Mouse (Mus musculus) CH12.LX (cell line): ENCODE data around the gene Srbd1. TPM values are rescaled to one million over a fixed set of nuclear protein-coding genes. Genes with fewer than 3 reads are reported as not detected.

Experiments
- DNase-seq: peaks from one replicate; pipeline ENCODE4 v3.0.0-alpha.2; 2013; ENCODE audit errors: extremely low read depth
- H3K27ac ChIP-seq: 2 replicates; pipeline ENCODE4 v1.5.1; 2012; ENCODE audit warnings: low read depth, mild to moderate bottlenecking, control low read depth, moderate library complexity; ENCODE audit not compliant: insufficient read depth
- H3K27me3 ChIP-seq: replicated peaks from 2 replicates; pipeline ENCODE3; 2012; ENCODE audit warnings: inconsistent platforms
- H3K36me3 ChIP-seq, 2 experiments: replicated peaks in 1 of 2; 2 replicates each; pipeline versions ENCODE3 to v1.6.1; 2012; ENCODE audit warnings: inconsistent platforms in 1 of 2, low read length in 1 of 2, mild to moderate bottlenecking in 1 of 2, mixed read lengths in 1 of 2, moderate library complexity in 1 of 2; ENCODE audit not compliant: control insufficient read depth in 1 of 2, insufficient read depth in 1 of 2
- H3K4me1 ChIP-seq, 2 experiments: 2 replicates each; pipeline ENCODE4 v1.6.1; 2012; ENCODE audit warnings: inconsistent platforms in 1 of 2, moderate library complexity in 1 of 2; ENCODE audit not compliant: insufficient read depth in 2 of 2, control insufficient read depth in 1 of 2
- H3K4me2 ChIP-seq: 2 replicates; pipeline ENCODE4 v1.6.1; 2012; ENCODE audit warnings: low read depth, mild to moderate bottlenecking, control low read depth; ENCODE audit not compliant: poor library complexity, insufficient read depth, severe bottlenecking
- H3K4me3 ChIP-seq, 3 experiments: fragments of 150-350 bp in 1 of 3; sonication (generic) in 1 of 3; replicated peaks in 1 of 3; 2 replicates each; pipeline versions ENCODE3 to v1.5.1; 2011 to 2012; ENCODE audit warnings: low read depth in 2 of 3, low read length in 2 of 3, mild to moderate bottlenecking in 2 of 3, moderate library complexity in 2 of 3, control low read depth in 1 of 3, improper control_type of control experiment in 1 of 3, inconsistent platforms in 1 of 3, mixed read lengths in 1 of 3; ENCODE audit not compliant: poor library complexity in 1 of 3
- H3K79me2 ChIP-seq: replicated peaks from 2 replicates; pipeline ENCODE4 v1.6.1; 2012; ENCODE audit warnings: mild to moderate bottlenecking, moderate library complexity; ENCODE audit not compliant: control insufficient read depth, poor library complexity, insufficient read depth, severe bottlenecking; ENCODE audit errors: extremely low read depth
- H3K9ac ChIP-seq: 2 replicates; pipeline ENCODE4 v1.6.1; 2012; ENCODE audit warnings: low read depth, mild to moderate bottlenecking, control low read depth, moderate library complexity; ENCODE audit not compliant: insufficient read depth
- H3K9me3 ChIP-seq: replicated peaks from 2 replicates; pipeline ENCODE3; 2012; ENCODE audit warnings: low read length, inconsistent platforms, mixed read lengths
- BHLHE40 ChIP-seq: IDR thresholded peaks from 2 replicates; pipeline ENCODE4 v1.6.1; 2011; ENCODE audit warnings: mild to moderate bottlenecking, low read depth, low read length, improper control_type of control experiment
- E2F4 ChIP-seq: IDR thresholded peaks from 2 replicates; pipeline ENCODE4 v1.6.1; 2011; ENCODE audit warnings: low read depth, low read length, improper control_type of control experiment; ENCODE audit not compliant: insufficient replicate concordance
- ELF1 ChIP-seq: IDR thresholded peaks from 2 replicates; pipeline ENCODE4 v1.6.1; 2014; ENCODE audit warnings: low read depth, mild to moderate bottlenecking, inconsistent platforms, low read length, improper control_type of control experiment
- EP300 ChIP-seq: IDR thresholded peaks from 2 replicates; pipeline ENCODE4 v1.6.1; 2011; ENCODE audit warnings: low read length, improper control_type of control experiment
- GABPA ChIP-seq: IDR thresholded peaks from 2 replicates; pipeline ENCODE4 v1.6.1; 2012; ENCODE audit warnings: low read depth, low read length, improper control_type of control experiment, inconsistent platforms; ENCODE audit not compliant: insufficient replicate concordance
- HCFC1 ChIP-seq: IDR thresholded peaks from 2 replicates; pipeline ENCODE4 v1.6.1; 2012; ENCODE audit warnings: low read depth, mild to moderate bottlenecking, inconsistent platforms, low read length, improper control_type of control experiment
- IRF4 ChIP-seq: IDR thresholded peaks from 2 replicates; pipeline ENCODE4 v1.6.1; 2014; ENCODE audit warnings: low read depth, mild to moderate bottlenecking, inconsistent platforms, low read length, improper control_type of control experiment
- JUN ChIP-seq: IDR thresholded peaks from 2 replicates; pipeline ENCODE4 v1.6.1; 2011; ENCODE audit warnings: low read depth, mild to moderate bottlenecking, low read length, improper control_type of control experiment, moderate library complexity; ENCODE audit not compliant: insufficient read depth
- JUND ChIP-seq: conservative IDR thresholded peaks from 2 replicates; pipeline ENCODE4 v1.6.1; 2011; ENCODE audit warnings: low read depth, low read length, improper control_type of control experiment
- KAT2A ChIP-seq: IDR thresholded peaks from 2 replicates; pipeline ENCODE4 v1.6.1; 2012; ENCODE audit warnings: low read length, improper control_type of control experiment, inconsistent platforms; ENCODE audit not compliant: insufficient replicate concordance
- MAZ ChIP-seq: IDR thresholded peaks from 2 replicates; pipeline ENCODE4 v1.6.1; 2012; ENCODE audit warnings: low read depth, mild to moderate bottlenecking, inconsistent platforms, low read length, improper control_type of control experiment, moderate library complexity
- MEF2A ChIP-seq: IDR thresholded peaks from 2 replicates; pipeline ENCODE4 v1.6.1; 2014; ENCODE audit warnings: low read depth, mild to moderate bottlenecking, inconsistent platforms, low read length, improper control_type of control experiment, borderline replicate concordance
- NELFE ChIP-seq: IDR thresholded peaks from 2 replicates; pipeline ENCODE4 v1.6.1; 2011; ENCODE audit warnings: low read depth, low read length, improper control_type of control experiment
- NRF1 ChIP-seq: IDR thresholded peaks from 2 replicates; pipeline ENCODE4 v1.6.1; 2014; ENCODE audit warnings: low read depth, mild to moderate bottlenecking, inconsistent platforms, low read length, improper control_type of control experiment, moderate library complexity
- POLR2AphosphoS2 ChIP-seq: IDR thresholded peaks from 2 replicates; pipeline ENCODE4 v1.6.1; 2011; ENCODE audit warnings: low read depth, low read length, improper control_type of control experiment
- RAD21 ChIP-seq: IDR thresholded peaks from 2 replicates; pipeline ENCODE4 v1.6.1; 2011; ENCODE audit warnings: low read depth, mild to moderate bottlenecking, low read length, improper control_type of control experiment, moderate library complexity
- RCOR1 ChIP-seq: conservative IDR thresholded peaks from 2 replicates; pipeline ENCODE4 v1.6.1; 2012; ENCODE audit warnings: low read depth, mild to moderate bottlenecking, inconsistent platforms, low read length, improper control_type of control experiment
- SIN3A ChIP-seq: IDR thresholded peaks from 2 replicates; pipeline ENCODE4 v1.6.1; 2012; ENCODE audit warnings: low read length, improper control_type of control experiment, inconsistent platforms
- SMC3 ChIP-seq: IDR thresholded peaks from 2 replicates; pipeline ENCODE4 v1.6.1; 2011; ENCODE audit warnings: low read depth, low read length, improper control_type of control experiment
- TBP ChIP-seq: conservative IDR thresholded peaks from 2 replicates; pipeline ENCODE4 v1.6.1; 2011; ENCODE audit warnings: low read depth, low read length, improper control_type of control experiment
- TCF12 ChIP-seq: IDR thresholded peaks from 2 replicates; pipeline ENCODE4 v1.6.1; 2014; ENCODE audit warnings: low read depth, mild to moderate bottlenecking, inconsistent platforms, low read length, improper control_type of control experiment
- UBTF ChIP-seq: IDR thresholded peaks from 2 replicates; pipeline ENCODE4 v1.6.1; 2012; ENCODE audit warnings: low read depth, mild to moderate bottlenecking, inconsistent platforms, low read length, improper control_type of control experiment, moderate library complexity
- USF1 ChIP-seq: IDR thresholded peaks from 2 replicates; pipeline ENCODE4 v1.6.1; 2014; ENCODE audit warnings: low read depth, mild to moderate bottlenecking, inconsistent platforms, low read length, improper control_type of control experiment
- USF2 ChIP-seq: conservative IDR thresholded peaks from 2 replicates; pipeline ENCODE4 v1.6.1; 2011; ENCODE audit warnings: low read depth, low read length, improper control_type of control experiment
- dilution Hi-C: fragments of 300-500 bp; cut with MboI; formaldehyde crosslinking; loops from 2 replicates; pipeline ENCODE4 v1.14.3; 2020; ENCODE audit warnings: low sequenced_read_pairs; ENCODE audit not compliant: extremely low pct_unique_long_range_greater_than_20kb, extremely low pct_ligation_motif_present
- in situ Hi-C: fragments of 300-500 bp; cut with MboI; formaldehyde crosslinking; loops from 3 replicates; pipeline ENCODE4 v1.14.3; 2019; ENCODE audit warnings: low sequenced_read_pairs, low pct_ligation_motif_present, low pct_unique_long_range_greater_than_20kb, mixed read lengths
- polyA plus RNA-seq: library from polyadenylated mRNA; unstranded; fragments of >175 nt; gene quantifications from 2 replicates; pipeline ENCODE4 v1.2.1, GENCODE M21; 2012; ENCODE audit warnings: low read depth; ENCODE audit not compliant: insufficient read length
- total RNA-seq, 2 experiments: library from RNA; depleted of rRNA; stranded (reverse); fragments of 300-350 nt in 1 of 2; fragments of >200 nt in 1 of 2; gene quantifications; 2 replicates each; pipeline ENCODE4 v1.2.3; 2012 to 2014

The Srbd1 gene
- total and polyA plus RNA-seq, 3 experiments: 21.5 to 34.5 (median 24.8) TPM

DNA sequence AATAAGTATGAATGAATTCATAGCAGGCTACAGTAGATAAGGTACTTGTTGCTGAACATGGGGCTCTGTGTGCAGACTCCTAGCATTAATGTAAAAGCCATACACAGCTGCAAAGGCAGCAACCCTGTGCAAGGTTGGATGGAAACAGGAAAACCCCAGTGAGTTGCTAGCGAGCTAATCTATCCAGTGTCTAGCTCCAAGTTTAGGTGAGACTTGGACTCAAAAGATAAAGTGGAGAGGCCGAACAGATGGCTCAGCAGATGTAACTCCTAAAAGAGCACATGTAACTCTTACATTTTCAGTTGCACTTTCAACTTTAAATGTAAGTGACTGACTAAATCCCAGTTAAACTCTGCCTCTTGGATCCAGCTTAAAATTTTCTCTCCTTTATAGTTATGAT lies 48.1 kb downstream of the Srbd1 start:
- peaks cover 15 to 66% of the 10 kb centered on the region in 2 experiments for H3K36me3 ChIP-seq
- DNase-seq: no peak
- H3K9me3 ChIP-seq: peaks cover 2% of the 10 kb centered on the region
- no peak overlapping the region; the same call in 1 of the 2 replicates for H3K27ac ChIP-seq
- TF ChIP-seq SMC3 (no peak), SIN3A (no peak), KAT2A (no peak), POLR2AphosphoS2 (no peak), TCF12 (no peak), JUN (no peak), E2F4 (no peak), NRF1 (no peak), MAZ (no peak), EP300 (no peak), ELF1 (no peak), BHLHE40 (no peak)
- no peak overlapping the region for H3K4me3 ChIP-seq
- peaks cover 2 to 28% of the 10 kb centered on the region in 2 experiments; a peak in 3 of 4 replicates for H3K4me1 ChIP-seq
- H3K79me2 ChIP-seq: no peaks in the 10 kb centered on the region
- dilution Hi-C loops: no loop called here
- H3K9ac ChIP-seq: no peak overlapping the region
- H3K4me2 ChIP-seq: no peak overlapping the region
- in situ Hi-C loops: no loop called here
- no peaks in the 10 kb centered on the region for H3K27me3 ChIP-seq

DNA sequence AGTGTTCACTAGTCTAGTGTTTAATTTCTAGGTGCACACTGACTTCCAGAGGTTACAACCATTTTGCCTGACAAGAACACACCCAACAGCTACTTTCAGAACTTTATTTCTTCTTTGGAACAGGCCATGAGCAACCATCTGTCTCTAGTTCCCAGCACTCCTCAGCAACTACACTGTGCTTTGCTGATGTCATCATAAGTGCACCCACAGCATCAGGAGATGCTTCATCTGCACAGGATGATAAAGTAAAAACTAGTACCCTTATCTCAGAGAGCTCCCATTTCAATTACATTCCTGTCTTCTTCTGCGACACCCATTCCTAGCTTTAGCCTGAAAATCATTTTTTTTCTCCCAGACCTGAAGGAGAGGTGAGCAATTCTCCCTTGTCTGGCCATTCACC lies 51.9 kb downstream of the Srbd1 start:
- Histone ChIP-seq H3K27me3 (no peaks in the 10 kb centered on the region), H3K4me1 (peaks cover 2 to 28% of the 10 kb centered on the region in 2 experiments; a peak in 3 of 4 replicates), H3K27ac (no peak overlapping the region), H3K4me3 (no peak overlapping the region), H3K9me3 (peaks cover 2% of the 10 kb centered on the region), H3K9ac (no peak overlapping the region), H3K36me3 (peaks cover 14 to 63% of the 10 kb centered on the region in 2 experiments), H3K4me2 (no peak overlapping the region), H3K79me2 (no peaks in the 10 kb centered on the region)
- no peak for TF ChIP-seq GABPA
- TF ChIP-seq MAZ: no peak
- TF ChIP-seq USF1: no peak
- TF ChIP-seq TCF12: no peak
- TF ChIP-seq MEF2A: no peak
- no peak for TF ChIP-seq HCFC1
- TF ChIP-seq RCOR1: no peak
- TF ChIP-seq TBP: no peak
- no peak for TF ChIP-seq E2F4
- no peak for TF ChIP-seq JUND
- TF ChIP-seq BHLHE40: no peak
- no peak for TF ChIP-seq JUN
- no peak for TF ChIP-seq IRF4
- no peak for TF ChIP-seq POLR2AphosphoS2
- no peak for TF ChIP-seq USF2
- TF ChIP-seq NELFE: no peak
- no peak for TF ChIP-seq NRF1
- no peak for TF ChIP-seq UBTF
- TF ChIP-seq RAD21: no peak
- dilution Hi-C loops: no loop called here
- in situ Hi-C loops: no loop called here
- no peak for DNase-seq
